Mouse (Mus musculus): ENCODE data around the gene Grpel1.
A peak's percentile ranks its signal among the peaks of the same experiment; 100 is the strongest.

Gene Grpel1

DNA sequence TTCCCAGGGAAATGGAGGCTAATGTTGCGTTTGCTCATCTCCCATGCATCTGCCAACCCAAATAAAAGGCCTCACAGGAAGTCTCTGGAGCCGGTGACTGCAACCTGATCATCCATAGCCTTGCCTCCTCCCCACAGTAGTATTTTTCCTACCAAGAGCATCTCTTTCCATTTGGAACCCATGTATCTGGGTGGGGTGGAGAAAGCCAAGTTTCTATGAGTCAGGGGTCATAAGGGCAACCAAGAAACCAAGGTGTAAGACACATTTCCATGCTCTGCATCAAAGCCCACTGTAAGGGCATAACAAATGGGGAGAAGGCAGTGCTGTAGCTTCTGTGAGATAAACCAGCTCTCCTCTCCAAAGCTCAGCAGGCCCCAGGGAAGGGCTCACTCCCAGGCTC is 3.6 kb upstream of the Grpel1 start:
- no peak for DNase-seq (ENCODE audit: low spot score)

DNA sequence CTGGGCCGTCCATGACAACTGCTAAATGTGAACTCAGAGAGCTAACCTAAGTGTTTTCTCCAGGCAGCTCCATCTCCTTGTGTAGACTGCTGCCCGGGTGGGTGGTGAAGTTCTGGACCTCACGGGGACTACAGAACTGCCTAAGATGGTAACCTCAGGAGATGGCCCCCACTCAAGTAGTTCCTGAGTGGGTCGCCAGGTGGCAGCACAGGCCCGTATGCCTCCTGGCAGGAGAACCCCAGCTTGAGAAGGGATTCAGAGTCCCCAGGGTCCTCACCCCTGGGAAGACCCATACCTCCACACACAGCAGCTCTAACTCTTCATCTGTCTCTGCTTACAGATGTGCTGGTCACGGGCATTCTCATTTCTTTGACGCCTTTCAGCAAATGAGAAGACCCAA is 2.0 kb upstream of the Grpel1 start:
- peak; percentile 64 for DNase-seq (ENCODE audit: low spot score)

DNA sequence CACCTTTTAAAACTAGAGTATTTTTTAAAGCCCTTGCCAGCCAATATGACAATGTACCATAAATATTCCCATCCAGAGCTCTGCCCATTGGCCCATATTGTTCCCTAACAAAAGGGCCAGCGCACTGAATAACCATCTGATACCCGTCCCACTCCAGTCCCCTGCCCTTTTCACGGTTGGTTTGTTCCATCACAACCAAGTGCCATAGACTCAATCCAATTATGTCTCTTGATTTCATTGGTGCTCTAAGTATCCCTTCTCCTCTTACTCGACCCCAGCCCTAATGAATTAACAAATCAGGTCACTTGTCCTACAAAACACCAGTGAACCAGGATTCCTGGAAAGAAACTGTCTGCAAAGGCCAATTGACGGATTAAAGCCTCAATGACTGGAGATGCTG is 1.4 kb upstream of the Grpel1 start:
- no peak for DNase-seq (ENCODE audit: low spot score)

DNA sequence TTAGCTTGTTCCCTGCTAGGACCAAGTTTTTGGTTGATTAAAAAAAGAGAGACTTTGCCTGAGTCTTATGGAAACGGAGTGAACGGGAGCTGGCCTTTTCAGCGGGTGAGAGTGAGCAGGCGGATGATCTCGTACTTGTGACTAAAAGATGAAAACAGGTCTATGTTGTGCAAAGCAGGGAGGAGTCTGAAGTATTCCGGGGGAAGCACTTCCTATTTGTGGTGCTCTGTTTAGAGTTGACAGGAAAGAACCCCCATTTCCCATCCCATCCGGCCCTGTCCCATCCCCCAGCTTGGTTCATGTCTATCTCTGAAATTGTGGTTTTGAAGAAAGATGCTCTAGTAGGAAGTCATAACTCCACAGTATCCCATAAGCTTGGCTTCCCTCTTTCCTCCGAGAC is 1.1 kb downstream of the Grpel1 start:
- no peak for DNase-seq (ENCODE audit: low spot score)

DNA sequence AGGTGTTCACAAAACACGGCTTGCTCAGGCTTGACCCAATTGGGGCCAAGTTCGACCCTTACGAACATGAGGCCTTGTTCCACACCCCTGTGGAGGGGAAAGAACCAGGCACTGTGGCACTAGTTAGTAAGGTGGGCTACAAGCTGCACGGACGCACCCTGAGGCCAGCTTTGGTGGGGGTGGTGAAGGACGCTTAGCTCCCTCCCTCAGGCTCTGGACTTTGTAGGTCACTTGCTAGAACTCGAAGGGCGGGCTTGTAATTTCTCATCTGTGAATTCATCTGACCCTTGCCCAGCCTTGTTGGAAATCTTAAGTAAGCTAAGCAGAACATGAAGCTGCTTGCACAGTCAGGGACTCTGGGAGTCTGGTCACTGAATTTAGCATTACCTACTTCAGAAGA is 6.4 kb downstream of the Grpel1 start:
- DNase-seq (ENCODE audit: low spot score): no peak

DNA sequence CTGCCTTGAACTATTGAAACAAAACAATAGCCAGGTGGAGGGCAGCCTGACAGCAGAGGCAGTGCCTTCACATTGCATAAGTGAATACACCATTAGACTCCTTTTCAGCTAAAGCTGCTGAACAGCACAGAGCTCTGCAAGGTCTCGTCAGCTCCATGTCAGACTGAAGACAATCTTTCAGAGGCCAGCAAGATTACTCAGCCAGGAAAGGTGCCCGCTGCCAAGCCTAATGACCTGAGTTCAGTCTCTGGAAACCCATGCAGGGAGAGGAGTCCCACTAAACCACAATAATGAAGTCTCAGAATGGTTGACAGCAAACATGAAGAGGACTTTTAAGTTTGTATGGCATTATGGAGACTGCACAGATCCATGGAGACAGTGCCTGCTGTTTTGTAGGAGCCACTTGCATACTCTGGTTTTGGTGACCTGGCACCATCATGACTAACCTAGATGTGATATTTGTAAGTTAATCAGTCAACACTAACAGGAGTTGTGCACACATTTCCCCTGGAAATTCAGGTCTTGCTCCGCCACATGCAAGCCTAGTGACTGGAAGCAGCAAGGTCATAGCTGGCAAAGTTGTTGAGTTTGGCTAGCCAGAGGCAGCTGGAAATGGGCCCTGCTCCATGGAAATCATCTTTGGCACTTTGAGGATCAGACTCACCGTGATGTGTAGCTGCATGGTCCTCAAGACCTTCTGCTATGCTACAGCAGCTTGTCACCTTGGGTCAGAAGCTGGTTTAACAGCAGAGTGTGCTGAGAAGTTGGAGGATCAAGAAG is 8.3 kb downstream of the Grpel1 start:
- DNase-seq (ENCODE audit: low spot score): no peak

DNA sequence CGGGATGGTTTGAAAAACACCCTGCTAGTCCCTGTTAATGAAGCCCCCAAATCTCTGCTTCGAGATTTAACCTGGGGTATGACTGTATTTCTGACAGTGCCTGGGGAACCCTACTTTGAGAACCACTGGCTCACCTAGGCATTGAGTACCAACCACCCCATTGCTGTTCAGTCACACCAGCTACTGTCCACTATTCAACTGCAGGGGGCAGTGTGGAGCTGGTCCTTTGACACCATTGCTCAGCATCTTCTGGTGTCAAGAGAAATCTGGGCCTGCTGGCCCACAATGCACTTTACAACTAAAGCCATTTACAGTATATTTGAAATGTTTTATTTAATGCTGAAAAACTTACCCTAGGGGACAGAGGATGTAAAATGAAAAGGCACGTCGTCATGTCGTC is 9.5 kb downstream of the Grpel1 start:
- DNase-seq (ENCODE audit: low spot score): peak; percentile 45

DNA sequence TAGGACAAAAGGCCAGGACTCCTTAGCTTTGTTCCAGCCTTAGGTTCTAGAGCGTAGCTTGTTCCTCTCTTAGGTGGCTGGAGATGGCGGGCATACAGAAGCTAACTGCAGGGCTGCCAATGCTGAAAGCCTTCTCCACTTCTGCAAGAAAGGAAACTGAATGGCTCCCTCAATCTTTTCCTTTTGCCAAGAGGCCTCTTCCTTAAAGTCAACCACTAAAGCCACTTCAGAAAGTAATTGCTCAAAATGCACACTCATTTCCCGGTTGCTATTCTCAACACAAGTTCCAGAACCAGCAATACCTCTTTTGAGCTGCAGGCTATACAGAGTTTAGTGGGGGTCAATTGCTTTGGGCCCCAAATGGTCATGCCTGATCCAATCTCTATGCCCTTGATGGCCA is 12.7 kb downstream of the Grpel1 start:
- DNase-seq (ENCODE audit: low spot score): no peak

DNA sequence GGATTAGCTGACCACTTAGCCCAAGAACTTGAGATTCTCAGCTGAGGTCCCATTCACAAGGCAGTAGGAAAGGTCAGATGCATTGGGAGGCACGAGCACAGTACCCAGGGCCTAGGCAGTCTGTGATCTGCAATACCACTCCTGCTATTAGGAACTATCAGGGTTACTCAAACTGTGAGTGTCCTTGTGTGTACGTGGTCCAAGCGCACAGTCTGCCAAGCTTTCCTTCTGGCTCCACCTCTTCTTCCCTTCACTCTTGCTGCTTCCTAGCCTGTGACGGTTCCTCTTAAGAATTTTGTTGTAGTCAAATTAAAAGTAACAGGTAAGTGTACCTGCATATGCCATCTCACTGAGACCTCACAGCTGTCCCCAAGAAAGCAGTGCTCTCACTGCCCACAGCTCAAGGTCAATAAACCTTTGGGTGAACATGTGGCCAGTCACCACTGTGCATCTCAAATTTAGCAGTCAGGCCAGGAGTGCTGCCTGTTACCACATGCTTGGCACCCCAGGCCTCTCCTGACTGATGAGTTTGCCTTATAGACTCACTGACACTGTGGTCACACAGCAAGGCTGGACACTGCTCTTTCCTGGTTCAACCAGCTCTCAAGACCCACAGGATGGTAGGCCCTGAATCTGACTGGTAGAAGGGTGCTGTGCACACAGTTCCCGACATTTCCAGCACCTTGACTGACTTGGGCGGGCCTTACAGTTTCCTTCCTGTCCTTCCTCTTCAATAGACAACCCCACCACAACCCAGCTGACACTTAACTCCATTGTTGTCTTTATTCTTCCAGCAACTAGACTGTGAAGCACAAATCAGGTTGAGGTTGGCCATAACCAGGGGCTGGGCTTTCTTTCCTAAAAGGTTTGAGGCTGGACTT is 14.0 kb downstream of the Grpel1 start:
- DNase-seq (ENCODE audit: low spot score): no peak

DNA sequence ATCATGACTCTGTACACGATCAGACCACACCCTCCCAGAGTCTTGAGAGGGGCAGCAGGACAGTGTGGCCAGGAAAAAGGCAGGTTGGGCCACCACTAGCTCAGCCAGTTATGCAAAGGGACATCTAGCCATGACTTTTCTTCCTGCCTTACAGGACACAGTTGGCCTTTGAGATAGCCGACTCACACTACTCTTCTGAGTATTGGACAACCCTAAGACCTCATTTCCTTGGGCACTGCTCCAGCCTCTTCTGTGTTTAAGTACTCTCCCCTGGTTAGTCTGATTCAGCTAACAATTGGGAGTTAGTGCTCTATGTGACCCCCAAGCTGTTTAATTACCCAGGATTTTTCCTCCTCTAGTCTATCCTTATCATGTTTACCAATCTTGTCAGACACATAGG is 14.9 kb downstream of the Grpel1 start:
- no peak for DNase-seq (ENCODE audit: low spot score)

DNA sequence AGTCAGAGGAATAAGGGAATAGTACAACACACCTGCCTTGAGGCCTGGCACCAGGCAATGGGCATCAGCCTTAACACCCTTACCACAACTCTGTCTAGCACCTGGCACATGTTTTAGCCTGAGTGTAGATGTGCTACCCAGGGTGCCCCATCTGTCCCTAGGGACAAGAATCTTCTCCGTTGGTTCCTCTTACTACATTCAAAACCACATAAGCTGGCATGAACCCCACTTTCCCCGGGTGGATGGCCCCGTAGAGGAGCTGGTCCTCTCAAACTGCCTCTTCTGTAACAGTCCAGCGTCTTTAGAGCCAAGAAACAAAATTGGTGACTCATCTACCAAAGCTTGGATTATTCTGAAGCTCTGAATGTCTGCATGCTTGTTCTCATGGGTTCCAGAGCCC is 15.6 kb downstream of the Grpel1 start:
- no peak for DNase-seq (ENCODE audit: low spot score)

DNA sequence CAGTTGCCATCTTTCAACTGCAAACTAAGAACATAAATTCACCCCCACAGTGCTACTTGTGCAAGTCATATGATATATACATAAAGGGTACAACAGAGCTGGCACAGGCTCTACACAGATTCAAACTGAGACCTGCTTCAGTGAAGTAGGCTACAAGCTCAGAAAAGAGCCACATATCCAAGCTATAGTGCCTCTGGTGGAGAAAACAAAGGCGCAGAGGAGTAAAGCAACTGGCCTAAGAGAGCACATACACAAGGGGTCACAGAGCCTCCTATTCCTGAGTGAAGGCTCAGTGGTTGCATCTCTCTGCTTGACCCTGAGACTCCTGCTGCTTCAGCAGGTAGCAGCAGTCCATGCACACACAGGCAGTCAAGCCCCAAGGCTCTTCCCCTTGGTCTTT is 16.3 kb downstream of the Grpel1 start:
- DNase-seq (ENCODE audit: low spot score): no peak

DNA sequence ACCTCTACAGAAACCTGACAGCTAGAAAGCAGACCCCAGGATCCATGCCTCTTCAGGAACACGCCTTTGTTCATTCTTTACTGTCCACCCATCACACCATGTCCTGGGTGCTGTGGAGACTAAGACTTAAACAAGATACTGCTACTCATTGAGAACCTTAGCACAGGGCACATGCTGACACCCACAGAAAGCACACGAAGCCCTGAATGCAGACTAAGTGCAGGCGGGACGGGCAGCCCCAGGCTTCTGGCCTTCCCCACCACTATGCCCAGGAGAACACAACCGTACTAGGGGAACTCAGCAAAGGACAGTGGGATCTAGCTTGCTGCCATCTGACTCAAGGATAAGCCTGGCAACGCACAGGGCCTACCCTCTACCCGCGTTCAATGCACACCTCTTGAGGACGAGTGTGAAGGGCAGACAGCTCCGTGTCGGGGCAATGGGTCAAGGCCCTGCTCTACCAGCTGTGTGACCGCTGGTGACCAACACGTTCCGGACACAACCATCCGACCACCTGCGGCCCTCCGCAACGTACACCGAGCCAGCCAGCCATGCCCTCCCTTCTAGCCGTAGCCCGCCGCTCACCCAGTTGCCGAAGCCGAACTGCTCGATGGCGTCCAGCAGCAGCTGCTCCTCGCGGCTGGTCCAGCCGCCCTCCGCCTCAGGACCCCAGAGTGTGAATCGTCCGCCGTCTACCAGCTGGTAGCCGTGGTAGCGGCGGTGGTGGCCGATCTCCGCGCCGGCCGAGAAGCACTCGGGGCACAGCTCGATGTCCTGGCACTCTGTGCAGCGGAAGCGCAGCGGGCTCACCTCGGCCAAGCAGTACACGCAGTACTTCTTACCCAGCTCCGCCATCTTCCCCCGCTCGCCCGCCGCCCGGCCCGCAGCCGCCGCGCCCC is 18.7 kb downstream of the Grpel1 start:
- no peak for DNase-seq (ENCODE audit: low spot score)

DNA sequence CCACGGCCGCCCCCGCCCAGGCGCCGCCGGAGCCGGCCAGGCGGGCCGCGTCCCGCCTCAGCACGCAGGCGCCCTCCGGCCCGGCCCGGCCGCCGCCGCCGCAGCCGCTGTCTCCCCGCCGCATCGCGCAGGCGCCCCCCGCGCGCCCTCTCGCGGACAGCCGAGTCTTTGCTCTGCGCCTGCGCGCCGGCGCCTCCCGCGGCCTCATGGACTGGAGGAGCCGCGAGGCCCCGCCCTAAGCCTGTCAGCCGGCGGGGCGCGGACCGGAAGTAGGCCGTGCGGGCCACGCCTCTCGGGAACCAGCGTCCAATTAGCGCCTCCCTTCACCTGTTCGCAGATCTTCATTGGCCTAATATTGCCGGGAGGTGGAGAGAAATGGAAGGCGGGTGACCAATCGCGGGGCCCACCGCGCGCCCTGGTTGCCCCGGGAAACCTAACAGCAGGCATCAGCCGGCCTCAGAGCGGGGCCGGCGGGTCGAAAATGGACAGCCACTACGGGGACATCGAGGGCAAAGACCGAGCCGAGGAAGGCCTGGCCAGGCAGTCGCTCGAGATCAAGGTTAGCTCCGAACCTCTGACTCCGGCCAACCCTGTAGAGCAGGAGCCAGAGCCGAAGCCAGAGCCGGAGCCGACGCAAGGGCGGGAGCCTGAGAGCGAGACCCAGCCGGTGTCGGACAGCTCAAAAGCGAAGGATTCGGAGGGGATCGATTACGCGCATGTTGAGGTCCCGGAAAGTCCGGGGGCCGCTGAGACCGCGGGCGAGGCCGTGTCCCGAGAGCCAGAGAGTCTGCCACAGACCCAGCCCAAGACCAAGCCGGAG is 19.6 kb downstream of the Grpel1 start, which contains the start of the genes Tada2b and Ccdc96:
Gene Tada2b, minus strand, starts transcription at position 115 of the 820 bp plus-strand sequence.
Gene Ccdc96, plus strand, starts transcription at position 418 of the 820 bp plus-strand sequence.
- peak; percentile 97 for DNase-seq (ENCODE audit: low spot score)

DNA sequence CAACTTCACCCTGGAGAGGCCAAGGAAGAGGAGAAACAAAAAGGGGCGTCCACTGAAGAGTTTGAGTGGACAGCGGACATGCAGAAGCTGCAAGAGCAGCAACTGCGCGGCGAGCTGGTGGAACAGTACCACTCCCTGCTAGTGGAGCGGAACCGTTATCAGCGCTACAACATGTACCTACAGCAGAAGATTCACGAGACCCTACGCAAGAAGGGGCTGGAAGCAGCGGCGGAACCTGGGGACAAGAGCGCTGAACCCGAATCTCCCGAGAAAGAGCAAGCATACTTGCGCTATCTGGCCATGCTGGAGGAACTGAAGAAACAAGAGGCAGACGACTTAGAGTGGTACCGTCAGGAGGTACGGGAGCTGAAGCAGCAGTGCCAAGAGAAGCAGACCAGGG is 20.5 kb downstream of the Grpel1 start:
- no peak for DNase-seq (ENCODE audit: low spot score)

DNA sequence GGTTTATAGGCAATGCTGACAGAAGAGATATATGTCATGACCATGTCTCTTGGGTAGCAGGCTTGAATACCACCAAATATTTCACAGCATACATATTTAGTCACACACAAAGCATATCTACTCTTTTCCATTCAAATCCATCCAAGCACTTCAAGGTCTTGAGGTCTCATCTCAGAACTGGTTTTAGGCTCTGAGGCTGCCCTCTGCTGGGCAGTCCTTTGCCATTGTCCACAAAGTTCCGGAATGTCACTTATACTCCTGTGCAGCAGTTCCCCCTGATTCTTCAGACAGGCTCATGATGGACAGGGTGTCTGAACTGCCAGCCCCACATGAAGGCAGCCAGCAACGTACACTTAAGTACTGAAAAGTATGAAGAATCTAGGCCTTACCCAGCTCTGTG is 24.4 kb downstream of the Grpel1 start:
- DNase-seq (ENCODE audit: low spot score): no peak

DNA sequence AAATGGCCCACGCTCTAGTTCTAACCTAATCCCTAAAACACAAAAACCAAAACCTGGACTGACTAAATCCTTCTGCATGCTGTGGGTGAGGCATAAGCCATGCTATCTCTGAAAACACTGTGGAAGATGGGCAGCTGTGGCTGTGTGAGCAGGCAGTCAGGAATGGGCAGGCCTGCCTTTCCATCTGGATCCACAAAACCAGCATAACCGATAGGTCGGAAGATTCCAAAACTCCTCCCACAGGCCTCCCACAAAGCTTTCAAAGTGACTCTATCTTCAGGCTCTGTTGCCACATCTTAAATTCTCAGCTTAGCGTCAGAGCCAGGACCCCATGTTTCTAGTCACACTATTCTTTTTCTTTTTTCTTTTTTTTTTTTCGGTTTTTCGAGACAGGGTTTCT is 29.1 kb downstream of the Grpel1 start:
- peak; percentile 40 for DNase-seq (ENCODE audit: low spot score)

DNA sequence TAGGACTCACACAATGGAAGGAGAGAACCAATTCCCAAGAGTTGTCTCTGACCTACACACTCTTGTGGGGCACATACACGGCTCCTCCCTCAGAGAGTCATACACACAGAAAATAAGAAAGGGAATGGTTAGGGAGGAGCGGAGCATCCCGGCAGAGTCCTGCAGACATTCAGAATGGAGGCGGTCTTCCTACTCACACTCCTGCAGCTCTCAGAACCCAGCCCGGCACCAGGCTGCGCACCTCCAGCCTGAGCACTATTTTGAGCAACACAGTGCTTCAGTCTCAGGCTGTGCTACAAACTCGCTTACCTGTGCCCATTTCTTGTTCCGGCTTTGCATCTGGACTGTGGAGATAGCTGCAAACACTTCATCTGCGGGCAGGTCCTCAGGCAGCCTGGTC is 29.9 kb downstream of the Grpel1 start:
- no peak for DNase-seq (ENCODE audit: low spot score)

DNA sequence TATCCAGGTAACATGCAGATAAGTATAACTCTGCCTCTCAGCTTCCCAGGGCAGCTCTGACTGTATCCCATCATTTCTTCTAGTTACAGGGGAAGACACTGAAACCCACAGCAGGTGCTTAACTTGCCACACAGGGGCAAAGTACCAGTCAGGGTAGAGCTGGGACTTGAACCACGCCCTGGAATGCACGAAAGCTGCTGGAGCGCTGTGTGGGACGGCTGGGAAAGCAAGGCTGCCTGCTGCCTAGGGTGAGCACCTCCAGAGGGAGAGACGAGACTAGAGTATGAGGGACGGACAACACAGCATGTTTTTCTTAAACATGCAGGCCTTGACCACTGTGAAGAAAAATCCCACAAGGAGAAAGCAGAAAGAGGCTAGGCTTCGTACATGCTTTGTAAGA is 40.4 kb downstream of the Grpel1 start:
- DNase-seq (ENCODE audit: low spot score): no peak

DNA sequence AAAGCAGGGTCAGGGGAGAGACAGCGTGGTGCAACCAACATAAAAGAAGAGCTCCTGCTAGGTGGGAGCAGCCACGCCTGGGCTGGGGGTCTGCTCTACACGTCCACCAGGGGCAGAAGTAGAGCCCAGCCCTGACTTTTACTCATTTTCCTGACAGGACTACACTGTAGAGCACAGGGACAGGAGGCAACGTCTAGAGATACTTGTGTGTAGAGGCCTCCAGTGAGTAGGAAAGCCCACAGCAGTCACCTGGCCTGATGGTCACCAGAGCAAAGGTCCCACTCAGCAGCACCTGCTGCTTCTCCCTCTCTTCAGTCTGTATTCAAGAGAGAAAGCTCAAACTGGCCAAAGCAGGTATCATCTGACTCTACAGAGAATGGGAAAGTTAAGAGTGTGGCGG is 40.8 kb downstream of the Grpel1 start:
- no peak for DNase-seq (ENCODE audit: low spot score)

DNA sequence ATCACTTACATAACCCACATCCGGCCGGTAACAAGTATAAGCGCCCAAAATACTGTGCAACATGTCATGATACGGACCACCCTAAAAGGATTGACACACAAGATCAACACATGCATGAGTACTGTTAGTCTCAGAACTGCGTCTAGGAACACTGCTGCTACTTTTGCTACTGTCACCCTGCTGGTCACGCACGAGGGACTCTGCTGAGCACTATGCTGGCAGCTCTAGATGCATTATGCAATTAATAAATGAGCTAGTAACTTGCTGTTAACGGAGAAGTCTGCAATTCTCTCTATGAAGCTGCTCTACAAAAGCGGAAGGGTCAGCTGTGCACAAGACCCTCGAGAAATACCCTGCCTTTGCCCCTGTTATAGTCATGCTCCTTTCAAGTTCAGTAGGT is 43.6 kb downstream of the Grpel1 start:
- DNase-seq (ENCODE audit: low spot score): no peak
